Mouse (Mus musculus): ENCODE measurements around the gene Slc5a5.

DNA sequence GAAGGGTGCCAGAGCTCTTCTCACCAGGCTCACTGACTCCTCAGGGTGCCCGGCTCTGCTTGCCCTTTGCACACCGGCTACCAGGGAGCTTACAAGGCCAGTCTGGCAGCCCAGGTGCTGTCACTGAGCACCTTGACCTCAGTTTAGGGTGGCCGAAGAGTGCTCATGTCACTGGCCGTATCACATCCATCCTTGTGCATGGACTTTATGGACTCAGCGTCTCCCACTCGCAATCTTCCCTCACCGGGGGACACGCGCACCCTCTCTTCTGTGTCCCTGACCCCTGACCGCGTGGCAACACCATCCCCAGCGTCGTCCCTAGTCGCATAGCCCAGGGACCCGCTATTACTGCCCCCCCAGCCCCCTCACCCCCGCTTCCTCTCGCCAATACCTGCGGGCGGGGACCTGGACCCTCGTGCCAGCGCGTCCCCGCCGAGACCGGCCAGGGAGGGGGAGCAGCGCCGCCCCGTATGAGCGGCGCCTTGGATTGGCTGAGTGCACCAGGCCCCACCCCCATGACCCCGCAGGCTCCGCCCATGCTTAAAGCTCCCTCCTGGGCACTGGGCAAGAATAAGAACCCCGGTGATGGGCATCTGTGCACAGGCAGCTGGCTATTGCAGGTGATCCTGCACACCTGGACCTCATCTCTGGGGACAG is 35.9 kb downstream of the Slc5a5 start:
- TF ChIP-seq POLR2A (IDR thresholded peaks at IDR 0.05; ENCODE audit: low read depth, low read length) (no peak), CTCF (conservative IDR thresholded peaks at IDR 0.05; ENCODE audit: insufficient read depth, insufficient read length, low read depth, low read length) (no peak)

Data from kidney, adult 2 months (tissue).